Mouse (Mus musculus): ENCODE results near the gene Homer2. TPM values are rescaled to one million over a fixed set of nuclear protein-coding genes. Genes with fewer than 3 reads are reported as not detected.
A peak's percentile ranks its signal among the peaks of the same experiment; 100 is the strongest.

Gene Homer2
- polyA plus RNA-seq, 1 experiment from 2014 or later, result 43.6 TPM

DNA sequence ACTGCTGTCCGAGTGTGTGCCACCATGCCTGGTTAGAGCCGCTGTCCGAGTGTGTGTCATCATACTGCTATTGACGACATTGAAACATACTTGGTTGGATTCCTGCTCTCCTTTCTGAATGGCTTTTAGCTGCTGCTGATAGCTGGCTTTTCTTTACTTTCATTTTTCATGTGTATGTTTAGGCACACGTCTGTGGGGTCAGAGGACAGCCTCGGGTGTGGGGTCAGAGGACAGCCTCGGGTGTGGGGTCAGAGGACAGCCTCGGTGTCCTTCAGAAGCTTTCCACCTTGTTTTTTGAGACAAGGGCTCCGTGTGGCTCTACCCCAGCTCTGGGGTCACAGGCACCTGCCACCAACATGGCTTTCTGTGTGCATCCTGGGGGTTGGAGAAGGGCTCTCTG lies 114.6 kb downstream of the Homer2 start:
- H3K36me3 ChIP-seq (ENCODE audit: control insufficient read depth, insufficient read depth, low read length), result peaks cover 19% of the 10 kb centered on the region
- 84% methylated on average over 9 of the region's 9 CpGs for WGBS
- no peak for ATAC-seq

DNA sequence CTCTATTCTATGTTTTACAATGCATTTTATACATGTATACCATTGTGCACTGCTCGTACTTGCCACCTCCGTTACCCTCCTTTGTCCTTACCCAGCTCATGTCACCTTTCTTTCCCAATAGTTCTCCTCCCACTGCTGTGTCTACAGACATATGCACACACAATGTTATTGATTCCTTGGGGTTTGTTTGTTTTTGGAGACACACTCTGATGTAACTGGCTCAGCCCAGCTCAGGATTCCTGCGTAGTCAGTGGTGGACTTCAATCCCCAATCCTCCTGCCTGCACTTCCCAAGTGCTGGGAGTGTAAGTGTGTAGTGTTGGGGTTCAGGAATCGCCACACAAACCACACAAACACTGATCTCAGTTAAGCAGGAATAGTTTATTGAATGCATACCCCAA lies 120.1 kb downstream of the Homer2 start:
- Histone ChIP-seq H3K27ac (ENCODE audit: low read length) (no peak overlapping the region), H3K36me3 (ENCODE audit: control insufficient read depth, insufficient read depth, low read length) (peaks cover 23% of the 10 kb centered on the region), H3K9ac (ENCODE audit: low read depth, low read length) (no peak overlapping the region), H3K4me2 (ENCODE audit: low read depth, low read length) (no peak overlapping the region), H3K27me3 (replicated peaks; ENCODE audit: control insufficient read depth, insufficient read depth, low read length) (no peaks in the 10 kb centered on the region), H3K4me1 (ENCODE audit: control insufficient read depth, insufficient read depth, low read length) (no peaks in the 10 kb centered on the region), H3K9me3 (ENCODE audit: control insufficient read depth, low read length) (no peaks in the 10 kb centered on the region), H3K4me3 (ENCODE audit: low read length) (no peak overlapping the region)
- no peak for ATAC-seq
- WGBS, result 86% methylated on average over 4 of the region's 4 CpGs

More for the DNA sequence above, 114.6 kb downstream of the Homer2 start:
- Histone ChIP-seq H3K27me3 (replicated peaks; ENCODE audit: control insufficient read depth, insufficient read depth, low read length) (no peaks in the 10 kb centered on the region), H3K4me2 (ENCODE audit: low read depth, low read length) (no peak overlapping the region), H3K27ac (ENCODE audit: low read length) (no peak overlapping the region), H3K4me3 (ENCODE audit: low read length) (no peak overlapping the region), H3K4me1 (ENCODE audit: control insufficient read depth, insufficient read depth, low read length) (no peaks in the 10 kb centered on the region), H3K9me3 (ENCODE audit: control insufficient read depth, low read length) (no peaks in the 10 kb centered on the region), H3K9ac (ENCODE audit: low read depth, low read length) (no peak overlapping the region)

DNA sequence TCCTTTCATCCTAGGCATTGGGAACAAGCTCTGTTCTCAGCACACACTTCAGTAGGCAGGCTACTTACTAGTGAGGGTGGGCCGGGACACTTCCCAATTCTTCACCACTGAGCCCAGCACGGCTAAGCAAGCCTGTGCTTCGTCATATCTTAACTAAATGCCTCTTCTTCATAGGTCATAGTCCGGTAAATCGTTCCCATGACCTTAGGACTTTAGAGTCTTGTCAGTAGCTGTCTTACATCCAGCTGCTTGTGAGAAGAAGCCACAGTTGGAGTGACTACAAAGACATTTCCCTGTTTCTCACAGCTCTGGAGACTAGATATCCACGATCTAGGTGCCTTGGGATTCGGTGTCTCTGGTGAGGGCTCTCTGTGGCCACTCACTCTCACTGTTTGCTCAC lies 122.0 kb downstream of the Homer2 start:
- Histone ChIP-seq H3K4me1 (ENCODE audit: control insufficient read depth, insufficient read depth, low read length) (no peaks in the 10 kb centered on the region), H3K4me2 (ENCODE audit: low read depth, low read length) (no peak overlapping the region), H3K27me3 (replicated peaks; ENCODE audit: control insufficient read depth, insufficient read depth, low read length) (no peaks in the 10 kb centered on the region), H3K9ac (ENCODE audit: low read depth, low read length) (no peak overlapping the region), H3K36me3 (ENCODE audit: control insufficient read depth, insufficient read depth, low read length) (peaks cover 18% of the 10 kb centered on the region), H3K4me3 (ENCODE audit: low read length) (no peak overlapping the region), H3K27ac (ENCODE audit: low read length) (no peak overlapping the region), H3K9me3 (ENCODE audit: control insufficient read depth, low read length) (no peaks in the 10 kb centered on the region)
- peak; percentile 46; the same call in 1 of the 2 replicates for ATAC-seq
- WGBS, result 79% methylated on average over 7 of the region's 7 CpGs

DNA sequence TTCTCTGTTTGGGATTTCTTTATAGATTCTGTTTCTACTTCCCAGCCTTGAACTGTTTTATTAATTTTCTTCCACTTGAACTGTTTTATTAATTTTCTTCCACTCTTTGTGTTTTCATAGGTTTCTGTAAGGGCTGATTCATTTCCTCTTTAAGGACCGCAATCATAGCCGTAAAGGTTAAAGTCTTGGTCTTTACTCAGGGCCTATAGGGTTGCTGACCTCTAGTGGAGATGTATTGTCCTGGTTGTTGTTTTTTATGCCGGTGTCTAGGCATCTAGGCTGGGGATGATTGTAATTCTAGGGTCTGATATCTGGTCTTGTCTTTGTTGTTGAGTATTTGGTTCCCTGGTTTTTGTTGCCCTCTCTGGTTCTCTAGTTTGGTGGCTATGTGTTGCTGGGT lies 123.8 kb downstream of the Homer2 start:
- no peaks in the 10 kb centered on the region for H3K9me3 ChIP-seq (ENCODE audit: control insufficient read depth, low read length)
- ATAC-seq, result no peak
- no peak overlapping the region for H3K27ac ChIP-seq (ENCODE audit: low read length)
- no peak overlapping the region for H3K4me3 ChIP-seq (ENCODE audit: low read length)
- H3K27me3 ChIP-seq (replicated peaks; ENCODE audit: control insufficient read depth, insufficient read depth, low read length), result no peaks in the 10 kb centered on the region
- 67% methylated on average over 3 of the region's 3 CpGs for WGBS
- no peak overlapping the region for H3K4me2 ChIP-seq (ENCODE audit: low read depth, low read length)
- no peaks in the 10 kb centered on the region for H3K4me1 ChIP-seq (ENCODE audit: control insufficient read depth, insufficient read depth, low read length)
- peaks cover 16% of the 10 kb centered on the region for H3K36me3 ChIP-seq (ENCODE audit: control insufficient read depth, insufficient read depth, low read length)
- no peak overlapping the region for H3K9ac ChIP-seq (ENCODE audit: low read depth, low read length)

DNA sequence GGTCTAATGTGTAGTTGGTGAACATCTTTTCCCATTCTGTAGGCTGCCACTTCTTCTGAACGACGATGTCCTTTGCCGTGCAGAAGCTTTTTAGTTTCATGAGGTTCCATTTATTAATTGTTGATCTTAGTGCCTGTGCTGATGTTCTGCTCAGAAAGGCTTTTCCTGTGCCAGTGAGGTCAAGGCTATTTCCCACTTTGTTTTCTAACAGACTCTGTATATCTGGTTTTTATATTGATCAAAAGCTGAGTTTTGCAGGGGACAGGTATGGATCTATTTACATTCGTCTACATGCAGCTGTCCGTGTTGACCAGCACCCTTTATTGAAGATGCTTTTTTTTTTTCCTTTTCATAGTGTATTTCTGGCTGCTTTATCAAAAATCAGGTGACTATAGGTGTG lies 128.0 kb downstream of the Homer2 start:
- Histone ChIP-seq H3K4me3 (ENCODE audit: low read length) (no peak overlapping the region), H3K36me3 (ENCODE audit: control insufficient read depth, insufficient read depth, low read length) (no peaks in the 10 kb centered on the region), H3K9me3 (ENCODE audit: control insufficient read depth, low read length) (no peaks in the 10 kb centered on the region), H3K27ac (ENCODE audit: low read length) (no peak overlapping the region), H3K4me2 (ENCODE audit: low read depth, low read length) (no peak overlapping the region), H3K4me1 (ENCODE audit: control insufficient read depth, insufficient read depth, low read length) (no peaks in the 10 kb centered on the region), H3K9ac (ENCODE audit: low read depth, low read length) (no peak overlapping the region), H3K27me3 (replicated peaks; ENCODE audit: control insufficient read depth, insufficient read depth, low read length) (no peaks in the 10 kb centered on the region)
- 95% methylated on average over 5 of the region's 5 CpGs for WGBS
- ATAC-seq, result no peak

DNA sequence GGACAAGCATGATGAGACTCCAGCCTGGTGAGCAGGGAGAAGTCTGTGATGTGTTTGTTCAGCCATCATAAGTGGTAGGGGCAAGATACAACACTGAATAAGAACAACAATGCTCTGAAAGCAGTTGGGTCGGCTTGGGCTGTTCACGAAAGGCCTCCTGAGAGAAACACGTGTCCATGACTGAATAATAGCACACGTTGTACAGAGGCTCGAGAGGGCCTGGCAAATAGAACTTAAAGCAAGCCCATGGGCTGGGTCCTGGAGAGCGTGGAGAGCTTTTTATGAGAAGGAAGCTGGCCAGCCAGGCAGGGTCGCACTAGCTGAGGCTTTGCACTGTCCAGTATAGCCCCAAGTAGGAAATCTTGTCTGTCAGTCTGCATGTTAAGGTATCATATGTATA lies 128.9 kb downstream of the Homer2 start:
- no peaks in the 10 kb centered on the region for H3K4me1 ChIP-seq (ENCODE audit: control insufficient read depth, insufficient read depth, low read length)
- H3K4me3 ChIP-seq (ENCODE audit: low read length), result no peak overlapping the region
- H3K27ac ChIP-seq (ENCODE audit: low read length), result no peak overlapping the region
- H3K36me3 ChIP-seq (ENCODE audit: control insufficient read depth, insufficient read depth, low read length), result no peaks in the 10 kb centered on the region
- H3K9ac ChIP-seq (ENCODE audit: low read depth, low read length), result no peak overlapping the region
- no peak for ATAC-seq
- no peaks in the 10 kb centered on the region for H3K27me3 ChIP-seq (replicated peaks; ENCODE audit: control insufficient read depth, insufficient read depth, low read length)
- no peaks in the 10 kb centered on the region for H3K9me3 ChIP-seq (ENCODE audit: control insufficient read depth, low read length)
- 92% methylated on average over 7 of the region's 7 CpGs for WGBS
- H3K4me2 ChIP-seq (ENCODE audit: low read depth, low read length), result no peak overlapping the region

DNA sequence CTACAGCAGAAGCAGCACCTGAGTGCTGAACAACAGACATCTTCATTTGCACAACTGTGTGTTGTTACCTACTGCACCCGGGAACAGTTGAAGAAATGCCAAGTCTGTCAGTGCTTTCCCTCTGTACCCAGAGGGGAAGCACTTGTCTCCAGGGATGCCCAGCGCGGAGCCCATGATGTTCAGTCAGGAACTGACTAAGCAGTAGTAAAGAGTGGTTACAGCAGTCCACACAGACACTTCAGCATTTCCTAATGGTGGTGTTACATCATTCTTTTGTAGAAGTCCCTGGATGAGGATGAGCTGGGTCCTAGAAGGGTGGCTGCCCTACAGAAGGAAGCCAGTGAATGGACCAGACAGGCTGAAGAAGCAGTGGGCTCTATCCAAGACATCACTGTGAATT lies 129.5 kb downstream of the Homer2 start:
- Histone ChIP-seq H3K27me3 (replicated peaks; ENCODE audit: control insufficient read depth, insufficient read depth, low read length) (no peaks in the 10 kb centered on the region), H3K4me1 (ENCODE audit: control insufficient read depth, insufficient read depth, low read length) (peaks cover under 1% of the 10 kb centered on the region; the same call in 1 of the 2 replicates), H3K27ac (ENCODE audit: low read length) (no peak overlapping the region), H3K9me3 (ENCODE audit: control insufficient read depth, low read length) (no peaks in the 10 kb centered on the region), H3K4me2 (ENCODE audit: low read depth, low read length) (no peak overlapping the region), H3K9ac (ENCODE audit: low read depth, low read length) (no peak overlapping the region), H3K36me3 (ENCODE audit: control insufficient read depth, insufficient read depth, low read length) (no peaks in the 10 kb centered on the region), H3K4me3 (ENCODE audit: low read length) (no peak overlapping the region)
- WGBS, result 90% methylated on average over 3 of the region's 3 CpGs
- ATAC-seq, result no peak

DNA sequence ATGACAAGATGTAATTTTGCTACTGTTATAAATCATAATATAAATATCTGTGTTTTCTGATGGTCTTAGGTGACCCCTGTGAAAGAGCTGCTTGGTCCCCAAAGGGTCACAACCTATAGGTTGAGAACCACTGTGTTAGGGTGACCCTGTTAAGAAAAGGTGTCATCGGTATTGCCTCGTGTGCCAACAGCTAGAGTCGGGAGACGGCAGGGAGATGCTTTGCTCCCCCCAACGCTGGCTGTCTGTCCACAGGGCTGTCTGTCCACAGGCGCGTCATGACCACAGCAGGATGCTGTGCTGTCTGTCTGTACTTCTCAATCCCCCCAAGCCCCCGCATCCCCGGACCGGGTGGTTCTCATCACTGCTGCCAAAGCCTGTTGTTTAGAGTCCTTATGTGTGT lies 131.7 kb downstream of the Homer2 start:
- WGBS, result 93% methylated on average over 10 of the region's 10 CpGs
- no peak overlapping the region for H3K4me2 ChIP-seq (ENCODE audit: low read depth, low read length)
- no peak overlapping the region for H3K4me3 ChIP-seq (ENCODE audit: low read length)

DNA sequence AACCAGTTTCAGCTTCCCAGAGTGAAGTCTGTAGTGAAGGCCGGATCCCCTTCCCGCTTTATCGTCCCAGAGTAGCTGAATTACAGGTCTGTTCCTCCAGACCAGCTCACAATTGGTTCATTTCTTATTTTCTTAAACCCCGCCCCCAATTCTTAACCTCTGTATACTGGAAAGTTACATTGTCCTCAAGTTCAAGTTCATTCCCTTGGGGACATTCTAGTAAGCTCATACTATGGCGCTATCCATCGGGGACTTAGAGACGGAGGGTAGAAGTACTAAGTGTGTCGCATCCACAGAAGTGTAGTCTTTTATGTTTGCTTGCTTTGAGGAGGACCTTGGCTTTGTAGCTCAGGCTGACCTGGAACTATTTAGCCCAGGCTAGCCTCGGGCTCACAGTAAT lies 133.5 kb downstream of the Homer2 start:
- Histone ChIP-seq H3K36me3 (ENCODE audit: control insufficient read depth, insufficient read depth, low read length) (no peaks in the 10 kb centered on the region), H3K27ac (ENCODE audit: low read length) (no peak overlapping the region), H3K4me2 (ENCODE audit: low read depth, low read length) (no peak overlapping the region), H3K4me3 (ENCODE audit: low read length) (no peak overlapping the region), H3K4me1 (ENCODE audit: control insufficient read depth, insufficient read depth, low read length) (peaks cover 8% of the 10 kb centered on the region; the same call in 1 of the 2 replicates), H3K9me3 (ENCODE audit: control insufficient read depth, low read length) (no peaks in the 10 kb centered on the region), H3K9ac (ENCODE audit: low read depth, low read length) (no peak overlapping the region), H3K27me3 (replicated peaks; ENCODE audit: control insufficient read depth, insufficient read depth, low read length) (no peaks in the 10 kb centered on the region)
- no peak for ATAC-seq
- 94% methylated on average over 9 of the region's 9 CpGs for WGBS

More for the DNA sequence above, 131.7 kb downstream of the Homer2 start:
- H3K9me3 ChIP-seq (ENCODE audit: control insufficient read depth, low read length), result no peaks in the 10 kb centered on the region
- no peaks in the 10 kb centered on the region for H3K27me3 ChIP-seq (replicated peaks; ENCODE audit: control insufficient read depth, insufficient read depth, low read length)
- no peak overlapping the region for H3K27ac ChIP-seq (ENCODE audit: low read length)
- H3K36me3 ChIP-seq (ENCODE audit: control insufficient read depth, insufficient read depth, low read length), result no peaks in the 10 kb centered on the region
- no peak overlapping the region for H3K9ac ChIP-seq (ENCODE audit: low read depth, low read length)
- peaks cover 8% of the 10 kb centered on the region; the same call in 1 of the 2 replicates for H3K4me1 ChIP-seq (ENCODE audit: control insufficient read depth, insufficient read depth, low read length)
- ATAC-seq, result no peak

DNA sequence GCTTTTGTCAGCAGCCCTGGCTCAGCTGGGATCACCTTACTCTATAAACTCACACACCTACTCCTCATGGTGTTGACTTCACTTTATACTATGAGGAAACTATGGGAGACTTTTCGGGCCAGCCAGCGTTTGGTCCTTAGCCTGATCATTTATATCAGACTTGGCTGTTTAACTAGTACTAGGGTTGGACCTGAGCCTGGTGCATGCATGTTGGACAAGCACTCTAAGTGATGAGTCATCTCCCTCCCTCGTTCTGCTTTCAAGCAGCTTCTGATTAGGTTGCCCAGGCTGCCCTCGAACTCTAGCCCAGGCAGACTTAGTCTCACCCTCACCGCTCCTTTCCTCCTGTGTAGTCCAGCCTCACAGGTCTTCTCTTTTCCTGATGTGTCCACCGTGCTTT lies 133.9 kb downstream of the Homer2 start:
- Histone ChIP-seq H3K9me3 (ENCODE audit: control insufficient read depth, low read length) (no peaks in the 10 kb centered on the region), H3K9ac (ENCODE audit: low read depth, low read length) (no peak overlapping the region), H3K36me3 (ENCODE audit: control insufficient read depth, insufficient read depth, low read length) (no peaks in the 10 kb centered on the region), H3K4me2 (ENCODE audit: low read depth, low read length) (no peak overlapping the region), H3K27me3 (replicated peaks; ENCODE audit: control insufficient read depth, insufficient read depth, low read length) (no peaks in the 10 kb centered on the region), H3K4me1 (ENCODE audit: control insufficient read depth, insufficient read depth, low read length) (peaks cover 8% of the 10 kb centered on the region; the same call in 1 of the 2 replicates), H3K27ac (ENCODE audit: low read length) (no peak overlapping the region), H3K4me3 (ENCODE audit: low read length) (no peak overlapping the region)
- WGBS, result 82% methylated on average over 6 of the region's 6 CpGs
- ATAC-seq, result no peak
